Mouse (Mus musculus) G1E (cell line): Measurements from ENCODE around the gene Tbx18.

Experiments
- CTCF ChIP-seq: IDR thresholded peaks from 2 replicates; pipeline ENCODE4 v1.5.1; 2012; ENCODE audit warnings: low read depth, low read length, inconsistent platforms, mixed read lengths
- GATA1 ChIP-seq: IDR thresholded peaks from 2 replicates; pipeline ENCODE4 v1.6.1; 2012; ENCODE audit warnings: borderline replicate concordance, low read length, inconsistent platforms, mixed read lengths
- GATA2 ChIP-seq: IDR thresholded peaks from 2 replicates; pipeline ENCODE4 v1.6.1; 2012; ENCODE audit warnings: low read depth, low read length, inconsistent platforms, borderline replicate concordance
- TAL1 ChIP-seq: conservative IDR thresholded peaks from 2 replicates; pipeline ENCODE4 v1.6.1; 2012; ENCODE audit warnings: low read depth, low read length, inconsistent platforms, mixed read lengths

DNA sequence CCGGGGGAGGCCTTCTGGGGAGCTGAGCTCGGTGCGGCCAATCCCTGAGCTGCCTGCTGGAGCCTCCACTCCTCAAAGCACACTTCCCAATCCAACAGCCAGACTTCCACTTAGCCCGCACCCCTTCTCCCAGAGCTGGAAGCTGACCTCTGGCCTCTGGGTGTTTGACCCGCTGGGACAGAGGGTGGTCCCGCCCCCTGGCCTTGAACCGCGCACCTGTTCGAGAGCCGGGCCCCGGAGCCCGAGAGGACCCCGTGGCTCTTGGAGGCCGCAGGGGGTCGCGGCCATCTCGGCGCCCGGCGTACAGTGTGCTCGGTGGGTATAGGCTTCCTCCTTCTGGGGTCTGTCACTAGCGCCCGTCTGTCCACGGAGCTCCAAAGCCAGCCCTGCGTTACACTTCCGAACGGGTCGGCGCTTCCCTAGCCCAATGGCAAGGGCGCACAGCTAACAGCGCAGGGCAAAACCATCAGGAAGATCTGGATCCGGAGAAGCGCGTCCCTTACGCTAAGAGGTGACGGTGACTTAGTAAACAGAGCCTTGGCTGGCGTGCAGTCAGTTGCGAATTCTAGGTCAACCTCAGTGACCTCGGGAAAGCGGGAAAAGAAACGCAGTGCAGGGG lies 8.6 kb upstream of the Tbx18 start:
- TF ChIP-seq CTCF = no peak
- TF ChIP-seq TAL1 = no peak
- TF ChIP-seq GATA1 = no peak
- no peak for TF ChIP-seq GATA2
